Mouse (Mus musculus) MEL (cell line): ENCODE results near the gene Spag7. TPM values are rescaled to one million over a fixed set of nuclear protein-coding genes. Genes with fewer than 3 reads are reported as not detected.
A peak's percentile ranks its signal among the peaks of the same experiment; 100 is the strongest.

Experiments used
- DNase-seq: peaks from one replicate; pipeline ENCODE4 v3.0.0; 2011; ENCODE audit warnings: low read depth, low spot score
- H3K27ac ChIP-seq: 2 replicates; pipeline ENCODE4 v1.5.1; 2012; ENCODE audit warnings: low read depth, mild to moderate bottlenecking, control low read depth, low read length, moderate library complexity; ENCODE audit not compliant: control insufficient read depth
- H3K27me3 ChIP-seq, 2 experiments: fragments of 150-350 bp in 1 of 2; sonication (generic) in 1 of 2; 2 replicates each; pipeline ENCODE4 v1.6.1; 2012; ENCODE audit warnings: low read length in 2 of 2, mild to moderate bottlenecking in 2 of 2, improper control_type of control experiment in 1 of 2, moderate library complexity in 1 of 2; ENCODE audit not compliant: insufficient read depth in 2 of 2, control insufficient read depth in 1 of 2
- H3K36me3 ChIP-seq, 2 experiments: 2 replicates each; pipeline ENCODE4 v1.6.1; 2012 to 2014; ENCODE audit warnings: low read length in 2 of 2, improper control_type of control experiment in 1 of 2, inconsistent platforms in 1 of 2, mild to moderate bottlenecking in 1 of 2; ENCODE audit not compliant: insufficient read depth in 2 of 2, control insufficient read depth in 1 of 2
- H3K4me1 ChIP-seq, 2 experiments: fragments of 150-350 bp in 1 of 2; sonication (generic) in 1 of 2; 2 replicates each; pipeline ENCODE4 v1.6.1; 2012; ENCODE audit warnings: low read length in 2 of 2, improper control_type of control experiment in 1 of 2, mild to moderate bottlenecking in 1 of 2; ENCODE audit not compliant: insufficient read depth in 2 of 2, control insufficient read depth in 1 of 2
- H3K4me3 ChIP-seq, 2 experiments: fragments of 150-350 bp in 1 of 2; sonication (generic) in 1 of 2; 2 replicates each; pipeline ENCODE4 v1.5.1; 2012; ENCODE audit warnings: low read depth in 2 of 2, low read length in 2 of 2, mild to moderate bottlenecking in 2 of 2, moderate library complexity in 2 of 2, control low read depth in 1 of 2, improper control_type of control experiment in 1 of 2; ENCODE audit not compliant: control insufficient read depth in 1 of 2, insufficient read depth in 1 of 2
- H3K79me2 ChIP-seq: 2 replicates; pipeline ENCODE4 v1.6.1; 2012; ENCODE audit warnings: mild to moderate bottlenecking, low read length, moderate library complexity; ENCODE audit not compliant: control insufficient read depth, poor library complexity, insufficient read depth
- H3K9ac ChIP-seq: 2 replicates; pipeline ENCODE4 v1.6.1; 2012; ENCODE audit warnings: low read depth, mild to moderate bottlenecking, control low read depth, low read length, moderate library complexity; ENCODE audit not compliant: control insufficient read depth, poor library complexity, severe bottlenecking
- H3K9me3 ChIP-seq: fragments of 150-350 bp; sonication (generic); replicated peaks from 2 replicates; pipeline ENCODE4 v1.6.1; 2012; ENCODE audit warnings: mild to moderate bottlenecking, low read length, improper control_type of control experiment, moderate library complexity; ENCODE audit not compliant: insufficient read depth
- CHD2 ChIP-seq: IDR thresholded peaks from 2 replicates; pipeline ENCODE4 v1.6.1; 2011; ENCODE audit warnings: low read length, improper control_type of control experiment
- CTCF ChIP-seq, 3 experiments: IDR thresholded peaks in 2 of 3; conservative IDR thresholded peaks in 1 of 3; 2 replicates each; pipeline ENCODE4 v1.5.1; 2011 to 2012; ENCODE audit warnings: low read length in 3 of 3, low read depth in 2 of 3, mild to moderate bottlenecking in 2 of 3, improper control_type of control experiment in 1 of 3, inconsistent platforms in 1 of 3, mixed read lengths in 1 of 3, moderate library complexity in 1 of 3; ENCODE audit not compliant: control insufficient read depth in 1 of 3, insufficient read depth in 1 of 3, poor library complexity in 1 of 3, severe bottlenecking in 1 of 3
- E2F4 ChIP-seq: IDR thresholded peaks from 2 replicates; pipeline ENCODE4 v1.6.1; 2011; ENCODE audit warnings: low read depth, low read length, improper control_type of control experiment, borderline replicate concordance
- ELF1 ChIP-seq: IDR thresholded peaks from 2 replicates; pipeline ENCODE4 v1.6.1; 2014; ENCODE audit warnings: low read depth, mild to moderate bottlenecking, inconsistent platforms, low read length, improper control_type of control experiment, moderate library complexity
- ETS1 ChIP-seq: IDR thresholded peaks from 2 replicates; pipeline ENCODE4 v1.6.1; 2012; ENCODE audit warnings: low read depth, mild to moderate bottlenecking, inconsistent platforms, low read length, improper control_type of control experiment, moderate library complexity
- GABPA ChIP-seq: IDR thresholded peaks from 2 replicates; pipeline ENCODE4 v1.6.1; 2012; ENCODE audit warnings: low read depth, mild to moderate bottlenecking, inconsistent platforms, low read length, improper control_type of control experiment, moderate library complexity
- GATA1 ChIP-seq: IDR thresholded peaks from 2 replicates; pipeline ENCODE4 v1.6.1; 2011; ENCODE audit warnings: low read depth, low read length, improper control_type of control experiment
- HCFC1 ChIP-seq: IDR thresholded peaks from 2 replicates; pipeline ENCODE4 v1.6.1; 2012; ENCODE audit warnings: low read depth, mild to moderate bottlenecking, inconsistent platforms, low read length, improper control_type of control experiment, moderate library complexity
- MAFK ChIP-seq: IDR thresholded peaks from 2 replicates; pipeline ENCODE4 v1.6.1; 2011; ENCODE audit warnings: low read depth, mild to moderate bottlenecking, low read length, improper control_type of control experiment, borderline replicate concordance
- MAX ChIP-seq: IDR thresholded peaks from 2 replicates; pipeline ENCODE4 v1.6.1; 2011; ENCODE audit warnings: low read length, improper control_type of control experiment
- MAZ ChIP-seq: IDR thresholded peaks from 2 replicates; pipeline ENCODE4 v1.6.1; 2012; ENCODE audit warnings: low read depth, mild to moderate bottlenecking, inconsistent platforms, low read length, improper control_type of control experiment
- MEF2A ChIP-seq: IDR thresholded peaks from 2 replicates; pipeline ENCODE4 v1.6.1; 2014; ENCODE audit warnings: low read depth, mild to moderate bottlenecking, inconsistent platforms, low read length, improper control_type of control experiment; ENCODE audit not compliant: poor library complexity, insufficient replicate concordance, severe bottlenecking; ENCODE audit errors: extremely low read depth
- MXI1 ChIP-seq: IDR thresholded peaks from 2 replicates; pipeline ENCODE4 v1.6.1; 2011; ENCODE audit warnings: mild to moderate bottlenecking, low read depth, low read length, improper control_type of control experiment
- MYB ChIP-seq: IDR thresholded peaks from 2 replicates; pipeline ENCODE4 v1.6.1; 2011; ENCODE audit warnings: mild to moderate bottlenecking, low read depth, low read length, improper control_type of control experiment
- MYC ChIP-seq: IDR thresholded peaks from 2 replicates; pipeline ENCODE4 v1.6.1; 2011; ENCODE audit warnings: low read depth, mild to moderate bottlenecking, low read length, improper control_type of control experiment, moderate library complexity
- NELFE ChIP-seq: IDR thresholded peaks from 2 replicates; pipeline ENCODE4 v1.6.1; 2011; ENCODE audit warnings: low read depth, low read length, improper control_type of control experiment
- NRF1 ChIP-seq: IDR thresholded peaks from 2 replicates; pipeline ENCODE4 v1.6.1; 2014; ENCODE audit warnings: low read depth, mild to moderate bottlenecking, inconsistent platforms, low read length, improper control_type of control experiment, moderate library complexity; ENCODE audit not compliant: poor library complexity, insufficient read depth, severe bottlenecking
- POLR2AphosphoS2 ChIP-seq: IDR thresholded peaks from 2 replicates; pipeline ENCODE4 v1.6.1; 2011; ENCODE audit warnings: low read length, improper control_type of control experiment
- POLR2AphosphoS5 ChIP-seq: IDR thresholded peaks from 2 replicates; pipeline ENCODE4 v1.6.1; 2012; ENCODE audit warnings: low read depth, borderline replicate concordance, mild to moderate bottlenecking, inconsistent platforms, low read length, moderate library complexity, mixed read lengths
- RAD21 ChIP-seq: IDR thresholded peaks from 2 replicates; pipeline ENCODE4 v1.6.1; 2011; ENCODE audit warnings: mild to moderate bottlenecking, low read depth, low read length, improper control_type of control experiment
- SIN3A ChIP-seq: IDR thresholded peaks from 2 replicates; pipeline ENCODE4 v1.6.1; 2012; ENCODE audit warnings: low read length, improper control_type of control experiment, inconsistent platforms
- TAL1 ChIP-seq: IDR thresholded peaks from 2 replicates; pipeline ENCODE4 v1.6.1; 2012; ENCODE audit warnings: mild to moderate bottlenecking, inconsistent platforms, low read length, moderate library complexity, mixed read lengths
- TCF12 ChIP-seq: IDR thresholded peaks from 2 replicates; pipeline ENCODE4 v1.6.1; 2014; ENCODE audit warnings: low read depth, mild to moderate bottlenecking, inconsistent platforms, low read length, improper control_type of control experiment, moderate library complexity
- UBTF ChIP-seq: IDR thresholded peaks from 2 replicates; pipeline ENCODE4 v1.6.1; 2012; ENCODE audit warnings: low read depth, mild to moderate bottlenecking, inconsistent platforms, low read length, improper control_type of control experiment, moderate library complexity, borderline replicate concordance; ENCODE audit not compliant: insufficient read depth
- USF1 ChIP-seq: IDR thresholded peaks from 2 replicates; pipeline ENCODE4 v1.6.1; 2014; ENCODE audit warnings: low read depth, mild to moderate bottlenecking, inconsistent platforms, low read length, improper control_type of control experiment, moderate library complexity
- USF2 ChIP-seq, 2 experiments: IDR thresholded peaks; 2 replicates each; pipeline ENCODE4 v1.6.1; 2011 to 2012; ENCODE audit warnings: improper control_type of control experiment in 2 of 2, low read length in 2 of 2, borderline replicate concordance in 1 of 2, inconsistent platforms in 1 of 2, low read depth in 1 of 2, mild to moderate bottlenecking in 1 of 2; ENCODE audit not compliant: insufficient read depth in 1 of 2
- ZC3H11A ChIP-seq: IDR thresholded peaks from 2 replicates; pipeline ENCODE4 v1.6.1; 2012; ENCODE audit warnings: low read depth, mild to moderate bottlenecking, inconsistent platforms, low read length, improper control_type of control experiment
- ZMIZ1 ChIP-seq: IDR thresholded peaks from 2 replicates; pipeline ENCODE4 v1.6.1; 2012; ENCODE audit warnings: low read depth, mild to moderate bottlenecking, inconsistent platforms, low read length, improper control_type of control experiment, moderate library complexity
- ZNF384 ChIP-seq: IDR thresholded peaks from 2 replicates; pipeline ENCODE4 v1.6.1; 2012; ENCODE audit warnings: low read depth, mild to moderate bottlenecking, inconsistent platforms, low read length, improper control_type of control experiment
- polyA plus RNA-seq, 2 experiments: library from polyadenylated mRNA; stranded (reverse) in 1 of 2; unstranded in 1 of 2; fragments of >175 nt in 1 of 2; fragments of >200 nt in 1 of 2; gene quantifications; 2 replicates each; pipeline versions ENCODE4 v1.2.1 to v1.2.4; 2012; ENCODE audit warnings: low replicate concordance in 2 of 2, low read depth in 1 of 2; ENCODE audit not compliant: insufficient read length in 2 of 2, insufficient read depth in 1 of 2, missing spikeins in 1 of 2
- total RNA-seq: library from RNA; depleted of rRNA; stranded (reverse); fragments of 300-350 nt; gene quantifications from 2 replicates; pipeline ENCODE4 v1.2.3, GENCODE M21; 2012

Spag7 gene
- total and polyA plus RNA-seq, 3 experiments, result 76.4 to 99.6 TPM; not detected in 1

DNA sequence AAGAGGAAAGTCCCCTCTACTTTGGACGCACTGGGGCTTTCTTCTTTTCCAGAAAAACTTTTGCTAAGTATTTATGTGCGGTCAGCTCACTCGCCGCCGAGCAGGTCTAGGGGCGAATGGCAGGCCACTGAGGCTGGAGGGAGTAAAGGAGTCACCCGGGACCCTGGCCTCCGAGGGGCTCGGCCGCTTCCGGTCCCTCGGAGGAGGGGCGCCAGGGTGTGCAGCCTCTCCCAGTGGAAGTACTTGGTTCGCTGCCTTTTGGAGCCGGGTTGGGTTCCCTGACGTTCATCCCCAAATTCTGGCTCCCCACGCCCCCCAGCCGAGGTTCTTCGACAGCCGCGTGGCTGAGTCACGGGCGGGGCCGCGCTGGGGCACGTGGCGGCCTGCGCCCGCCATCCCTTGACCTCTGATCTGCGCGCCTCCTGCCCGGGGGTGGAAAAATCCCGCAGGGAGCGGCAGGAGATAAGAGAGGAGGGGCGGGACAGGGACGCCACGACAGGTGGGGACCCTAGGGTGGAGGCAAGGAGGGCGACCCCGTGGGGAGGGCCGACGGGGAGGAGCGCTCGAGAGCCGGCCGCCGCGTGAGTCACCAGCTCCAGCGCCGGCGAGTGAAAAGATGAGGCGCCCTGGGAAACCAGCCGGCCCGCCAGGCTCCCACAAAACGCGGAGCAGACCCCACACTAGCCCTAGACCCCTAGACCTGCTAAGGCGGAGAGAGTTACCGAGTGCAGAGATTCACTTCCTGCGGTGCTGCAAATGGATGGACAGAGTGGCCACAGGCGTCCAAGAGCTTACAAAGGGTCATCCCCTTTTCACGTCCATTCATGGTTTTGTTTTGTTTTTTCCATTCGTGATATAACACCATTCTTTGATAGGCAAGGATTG, 13.4 kb downstream of the Spag7 start (continued):
- TF ChIP-seq MYB (no peak), TCF12 (peak; percentile 15), UBTF (no peak; the same call in 1 of the 2 replicates), GABPA (no peak), POLR2AphosphoS5 (no peak), NELFE (peak; percentile 50; the same call in 1 of the 2 replicates), TAL1 (no peak), NRF1 (peak; percentile 23; the same call in 1 of the 2 replicates), HCFC1 (peak; percentile 29; the same call in 1 of the 2 replicates), E2F4 (no peak), ZNF384 (no peak), CTCF (IDR thresholded peaks at IDR 0.05 in 2 of 3, conservative IDR thresholded peaks at IDR 0.05 in 1 of 3; ENCODE audit: control insufficient read depth in 1 of 3, insufficient read depth in 1 of 3, low read depth in 2 of 3, low read length in 3 of 3, poor library complexity in 1 of 3, severe bottlenecking in 1 of 3) (no peak), ZMIZ1 (peak; percentile 32; the same call in 1 of the 2 replicates), USF2 (IDR thresholded peaks at IDR 0.05; ENCODE audit: borderline replicate concordance in 1 of 2, insufficient read depth in 1 of 2, low read depth in 1 of 2, low read length in 2 of 2) (no peak), ELF1 (peak; percentile 51; the same call in 1 of the 2 replicates), CHD2 (no peak), MXI1 (peak; percentile 82), MAFK (no peak)

DNA sequence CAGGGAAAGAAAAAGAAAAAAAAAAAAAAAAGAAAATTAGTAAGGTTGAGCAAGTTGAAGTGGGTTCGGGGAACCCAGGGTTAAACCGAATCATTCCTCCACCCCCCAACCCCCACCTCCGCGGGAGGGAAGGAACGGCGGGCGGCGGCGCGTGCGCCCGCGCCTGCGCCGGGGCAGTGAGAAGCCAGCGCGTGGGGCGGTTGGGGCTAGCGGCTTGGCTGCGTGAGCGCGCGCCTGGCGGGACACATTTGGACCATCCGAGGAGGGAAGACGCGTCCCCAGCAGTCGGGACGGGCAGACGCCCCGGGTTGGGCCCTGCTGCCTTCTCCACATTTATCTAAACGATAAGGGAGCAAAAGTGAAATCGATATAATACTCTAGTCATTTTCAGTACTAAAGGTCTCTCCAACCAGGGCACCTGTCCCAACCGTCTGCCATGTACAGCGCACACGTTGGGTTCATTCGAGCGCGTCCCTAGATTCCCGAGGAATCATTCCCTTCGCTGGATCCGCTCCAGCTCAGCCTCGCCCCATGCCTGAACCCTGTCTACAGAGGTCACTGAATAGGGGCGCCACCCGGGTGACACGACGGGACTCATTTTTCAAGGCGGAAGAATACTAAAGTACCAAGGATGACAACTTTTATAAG, 14.2 kb downstream of the Spag7 start:
- H3K9ac ChIP-seq, result peak overlapping the region; percentile 88
- peaks cover 8 to 37% of the 10 kb centered on the region in 2 experiments for H3K36me3 ChIP-seq
- peak; percentile 94 for DNase-seq
- H3K27ac ChIP-seq, result peak overlapping the region; percentile 99
- peaks cover 7 to 41% of the 10 kb centered on the region in 2 experiments for H3K4me1 ChIP-seq
- no peaks in the 10 kb centered on the region for H3K27me3 ChIP-seq
- peaks cover 54% of the 10 kb centered on the region for H3K79me2 ChIP-seq
- peak overlapping the region; percentile 74 to 80 for H3K4me3 ChIP-seq
- H3K9me3 ChIP-seq, result no peaks in the 10 kb centered on the region
- TF ChIP-seq USF2 (IDR thresholded peaks at IDR 0.05; ENCODE audit: borderline replicate concordance in 1 of 2, insufficient read depth in 1 of 2, low read depth in 1 of 2, low read length in 2 of 2), result no peak
- TF ChIP-seq SIN3A, result no peak; the same call in 1 of the 2 replicates
- TF ChIP-seq MAX, result peak; percentile 79
- no peak for TF ChIP-seq CTCF (IDR thresholded peaks at IDR 0.05 in 2 of 3, conservative IDR thresholded peaks at IDR 0.05 in 1 of 3; ENCODE audit: control insufficient read depth in 1 of 3, insufficient read depth in 1 of 3, low read depth in 2 of 3, low read length in 3 of 3, poor library complexity in 1 of 3, severe bottlenecking in 1 of 3)
- no peak; the same call in 1 of the 2 replicates for TF ChIP-seq MAFK
- peak; percentile 66; the same call in 1 of the 2 replicates for TF ChIP-seq POLR2AphosphoS2
- TF ChIP-seq MEF2A, result no peak
- TF ChIP-seq GATA1, result no peak; the same call in 1 of the 2 replicates
- peak; percentile 91; the same call in 1 of the 2 replicates for TF ChIP-seq MYC
- TF ChIP-seq MAZ, result peak; percentile 95
- 0 out of 2 replicates have a peak, but pooled peaks have one; percentile 17 for TF ChIP-seq ETS1
- no peak for TF ChIP-seq ZC3H11A
- no peak for TF ChIP-seq RAD21
- TF ChIP-seq NELFE, result peak; percentile 75
- TF ChIP-seq UBTF, result no peak
- TF ChIP-seq USF1, result peak; percentile 45; the same call in 1 of the 2 replicates
- TF ChIP-seq CHD2, result no peak
- peak; percentile 38; the same call in 1 of the 2 replicates for TF ChIP-seq ELF1
- no peak for TF ChIP-seq GABPA
